Mouse (Mus musculus) stomach, embryonic 16.5 days (tissue): ENCODE measurements around the gene Ano1. TPM values are rescaled to one million over a fixed set of nuclear protein-coding genes. Genes with fewer than 3 reads are reported as not detected.
A peak's percentile ranks its signal among the peaks of the same experiment; 100 is the strongest.

Source experiments
- ATAC-seq: fragments of 200-750 bp; cut with Nextera tagmentation; 2 replicates; pipeline ENCODE4 v1.8.0; 2017; ENCODE audit warnings: moderate number of reproducible peaks, moderate TSS enrichment; ENCODE audit not compliant: insufficient read depth, low FRiP score
- H3K27ac ChIP-seq: fragments of 300-500 bp; sonication (generic); 2 replicates; pipeline ENCODE4 v1.5.1; 2014; ENCODE audit warnings: low read length
- H3K27me3 ChIP-seq: fragments of 300-500 bp; sonication (generic); 2 replicates; pipeline ENCODE4 v1.6.1; 2014; ENCODE audit warnings: low read length, control low read depth, mixed read lengths; ENCODE audit not compliant: control insufficient read depth, insufficient read depth
- H3K36me3 ChIP-seq: fragments of 300-500 bp; sonication (generic); 2 replicates; pipeline ENCODE4 v1.6.1; 2014; ENCODE audit warnings: low read length; ENCODE audit not compliant: control insufficient read depth, insufficient read depth
- H3K4me1 ChIP-seq: fragments of 300-500 bp; sonication (generic); 2 replicates; pipeline ENCODE4 v1.6.1; 2014; ENCODE audit warnings: low read length, control low read depth, mixed read lengths; ENCODE audit not compliant: control insufficient read depth, insufficient read depth
- H3K4me2 ChIP-seq: fragments of 300-500 bp; sonication (generic); 2 replicates; pipeline ENCODE4 v1.6.1; 2014; ENCODE audit warnings: low read depth, low read length, mixed read lengths
- H3K4me3 ChIP-seq: fragments of 300-500 bp; sonication (generic); replicated peaks from 2 replicates; pipeline ENCODE4 v1.5.1; 2014; ENCODE audit warnings: mild to moderate bottlenecking, low read length
- H3K9ac ChIP-seq: fragments of 300-500 bp; sonication (generic); 2 replicates; pipeline ENCODE4 v1.6.1; 2014; ENCODE audit warnings: low read length
- H3K9me3 ChIP-seq: fragments of 300-500 bp; sonication (generic); replicated peaks from 2 replicates; pipeline ENCODE4 v1.6.1; 2016; ENCODE audit warnings: low read length, control low read depth; ENCODE audit not compliant: control insufficient read depth
- WGBS: fragments of 180-500 bp; shearing (Covaris S2); extraction: QIAGEN DNeasy Blood & Tissue Kit; methylation state at CpG from one replicate; pipeline ENCODE4 v1.1.7; 2014; 5-methylcytosine and 5-hydroxymethylcytosine counted together
- polyA plus RNA-seq: library from polyadenylated mRNA; unstranded; fragments of >200 nt; fragmentation: Nextera tagmentation; extraction: Ambion mirVana; gene quantifications from 2 replicates; pipeline ENCODE4 v1.2.1, GENCODE M21; 2015

Ano1 gene
- polyA plus RNA-seq, 1 experiment from 2014 or later, result 60.9 TPM

GRCm38 (mm10) chr7:144696764-144697704, 54.7 kb downstream of the Ano1 start:
- Histone ChIP-seq H3K27ac (peak overlapping the region; percentile 21), H3K9me3 (peaks cover 3% of the 10 kb centered on the region; the same call in 1 of the 2 replicates), H3K27me3 (no peaks in the 10 kb centered on the region), H3K4me3 (no peak overlapping the region), H3K4me2 (no peak overlapping the region), H3K9ac (no peak overlapping the region), H3K36me3 (no peaks in the 10 kb centered on the region; the same call in 1 of the 2 replicates), H3K4me1 (no peaks in the 10 kb centered on the region)
- peak; percentile 56 for ATAC-seq
- 61% methylated on average over 7 of the region's 7 CpGs for WGBS

DNA sequence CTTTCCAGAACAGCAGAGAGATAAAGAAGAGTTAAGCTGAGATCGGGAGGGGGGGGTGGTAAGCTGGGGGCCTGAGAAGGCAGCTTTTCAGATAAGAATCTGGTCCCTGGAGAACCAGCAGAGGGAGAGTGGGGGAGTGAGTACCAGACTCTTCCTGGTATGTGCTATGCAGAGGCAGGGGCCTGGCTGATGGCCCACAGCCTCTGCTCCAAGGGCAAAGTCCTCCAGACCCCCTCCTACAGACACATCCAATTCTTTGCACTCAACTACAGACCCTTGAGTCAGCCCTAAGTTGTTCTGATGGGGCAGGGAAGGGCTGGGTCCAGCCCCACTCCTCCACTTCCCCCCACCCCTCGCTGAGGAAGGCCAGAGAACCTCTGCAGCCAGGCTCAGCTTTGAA, 61.9 kb downstream of the Ano1 start:
- peak; percentile 31; the same call in 1 of the 2 replicates for ATAC-seq
- Histone ChIP-seq H3K9ac (peak overlapping the region; percentile 7; the same call in 1 of the 2 replicates), H3K4me3 (no peak overlapping the region), H3K4me2 (no peak overlapping the region), H3K9me3 (no peaks in the 10 kb centered on the region), H3K27me3 (no peaks in the 10 kb centered on the region), H3K27ac (peak overlapping the region; percentile 66; the same call in 1 of the 2 replicates), H3K36me3 (no peaks in the 10 kb centered on the region), H3K4me1 (peaks cover 17% of the 10 kb centered on the region)
- 39% methylated on average over 2 of the region's 2 CpGs for WGBS

- 29% methylated on average over 7 of the region's 7 CpGs for WGBS
- ATAC-seq, result no peak
- Histone ChIP-seq H3K4me1 (peaks cover 17% of the 10 kb centered on the region), H3K36me3 (no peaks in the 10 kb centered on the region), H3K9ac (peak overlapping the region; percentile 36), H3K27me3 (no peaks in the 10 kb centered on the region), H3K27ac (peak overlapping the region; percentile 66), H3K4me3 (no peak overlapping the region), H3K9me3 (no peaks in the 10 kb centered on the region), H3K4me2 (no peak overlapping the region)
Observed at GRCm38 (mm10) chr7:144689136-144689535, 62.6 kb downstream of the Ano1 start.

DNA sequence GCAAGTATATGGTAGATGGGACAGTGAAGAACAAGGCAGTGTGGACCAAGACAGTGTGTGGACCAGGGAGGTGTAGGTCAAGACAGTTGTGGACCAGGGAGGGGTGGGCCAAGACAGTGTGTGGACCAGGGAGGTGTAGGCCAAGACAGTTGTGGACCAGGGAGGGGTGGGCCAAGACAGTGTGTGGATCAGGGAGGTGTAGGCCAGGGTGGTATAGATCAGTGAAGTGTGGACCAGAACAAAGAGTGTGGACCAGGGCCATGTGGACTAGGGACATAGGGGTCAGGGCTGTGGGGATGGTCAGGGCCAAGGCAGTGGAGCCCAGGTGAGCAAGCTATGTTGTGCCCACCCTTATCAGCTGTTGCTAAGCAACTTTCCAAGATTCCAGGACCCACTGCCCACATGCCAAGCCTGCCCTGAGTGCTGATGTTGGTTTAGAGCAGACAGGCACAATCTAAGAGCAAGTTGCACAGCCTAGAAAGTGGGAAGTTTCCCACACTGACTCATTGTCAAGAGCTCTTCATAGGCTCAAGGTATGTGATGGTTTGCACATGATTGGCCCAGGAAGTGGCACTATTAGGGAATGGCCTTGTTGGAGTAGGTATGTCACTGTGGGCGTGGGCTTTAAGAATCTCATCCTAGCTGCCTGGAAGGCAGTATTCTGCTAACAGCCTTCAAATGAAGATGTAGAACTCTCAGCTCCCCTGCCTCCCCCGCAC, 64.0 kb downstream of the Ano1 start:
- Histone ChIP-seq H3K27me3 (no peaks in the 10 kb centered on the region), H3K4me1 (peaks cover 17% of the 10 kb centered on the region), H3K4me2 (no peak overlapping the region), H3K9ac (no peak overlapping the region), H3K9me3 (no peaks in the 10 kb centered on the region), H3K36me3 (no peaks in the 10 kb centered on the region), H3K27ac (no peak overlapping the region), H3K4me3 (no peak overlapping the region)
- 94% methylated on average over 2 of the region's 2 CpGs for WGBS
- no peak for ATAC-seq

DNA sequence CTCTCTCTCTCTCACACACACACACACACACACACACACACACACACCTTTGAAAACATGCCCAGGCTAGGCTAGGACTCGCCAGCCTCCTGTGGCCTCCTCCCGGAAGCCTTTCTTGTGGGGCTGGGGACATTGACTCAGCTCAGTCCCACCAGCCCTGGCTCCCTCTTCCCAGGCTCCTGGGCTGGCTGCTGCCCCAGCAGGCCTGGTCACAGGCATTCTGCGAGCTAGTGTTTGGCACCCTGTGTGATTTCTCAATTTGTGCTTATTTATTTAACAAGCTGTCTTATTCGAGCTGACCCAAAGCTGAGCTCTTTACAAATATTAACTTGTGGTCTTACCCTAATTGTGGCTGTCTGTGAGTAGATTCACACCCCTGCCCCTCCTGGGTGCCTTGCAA, 66.8 kb downstream of the Ano1 start:
- Histone ChIP-seq H3K9me3 (no peaks in the 10 kb centered on the region), H3K4me3 (no peak overlapping the region), H3K4me1 (peaks cover 9% of the 10 kb centered on the region), H3K27ac (no peak overlapping the region), H3K36me3 (no peaks in the 10 kb centered on the region), H3K27me3 (no peaks in the 10 kb centered on the region; the same call in 1 of the 2 replicates), H3K9ac (no peak overlapping the region), H3K4me2 (no peak overlapping the region)
- 34% methylated on average over 4 of the region's 4 CpGs for WGBS
- ATAC-seq, result no peak

DNA sequence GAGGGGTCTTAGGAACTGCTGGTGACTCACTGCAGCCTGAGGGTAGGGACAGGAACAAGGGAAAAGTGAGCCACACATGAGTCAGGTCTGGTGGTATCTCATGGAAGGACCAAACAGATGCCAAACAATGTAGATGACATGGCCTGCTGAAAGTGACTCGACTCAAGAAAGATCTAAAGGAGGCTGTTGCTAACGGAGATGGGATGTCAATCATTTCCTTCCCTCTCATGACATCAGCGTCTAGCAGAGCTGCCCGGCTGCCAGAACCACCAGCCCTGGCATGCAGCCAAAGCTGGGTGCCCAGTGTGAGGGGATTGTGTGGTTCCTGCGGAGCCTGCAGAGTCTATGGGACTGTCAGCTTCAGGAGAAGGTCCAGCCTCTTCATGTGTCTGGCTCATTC, 67.3 kb downstream of the Ano1 start:
- no peak overlapping the region for H3K4me2 ChIP-seq
- peaks cover 7% of the 10 kb centered on the region for H3K4me1 ChIP-seq
- H3K27me3 ChIP-seq, result no peaks in the 10 kb centered on the region; the same call in none of the 2 replicates
- no peak overlapping the region for H3K9ac ChIP-seq
- ATAC-seq, result 0 out of 2 replicates have a peak, but pooled peaks have one; percentile 35
- no peak overlapping the region for H3K4me3 ChIP-seq
- 38% methylated on average over 5 of the region's 5 CpGs for WGBS
- H3K27ac ChIP-seq, result no peak overlapping the region
- H3K36me3 ChIP-seq, result no peaks in the 10 kb centered on the region
- H3K9me3 ChIP-seq, result no peaks in the 10 kb centered on the region

DNA sequence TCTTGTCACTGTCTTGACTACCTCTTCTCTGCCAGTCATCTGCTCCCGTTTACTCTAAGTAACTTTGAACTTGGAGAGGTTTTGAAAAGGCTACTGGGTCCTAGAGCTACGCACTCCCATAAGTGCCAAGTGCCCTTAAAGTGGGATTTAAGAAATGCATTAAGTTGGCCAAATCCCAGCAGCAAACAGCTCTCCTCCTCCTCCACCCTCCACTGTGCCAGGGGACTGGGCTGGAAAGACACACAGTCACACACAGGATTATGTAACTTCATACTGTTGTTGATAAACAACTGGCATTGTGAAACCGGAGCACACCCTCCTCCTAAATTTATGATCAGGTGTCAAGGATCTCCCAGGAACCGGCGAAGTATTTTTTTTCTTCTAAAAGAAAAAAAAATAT, 71.7 kb downstream of the Ano1 start:
- Histone ChIP-seq H3K4me3 (no peak overlapping the region), H3K4me1 (peaks cover 23% of the 10 kb centered on the region), H3K36me3 (no peaks in the 10 kb centered on the region), H3K27ac (no peak overlapping the region), H3K27me3 (peaks cover 4% of the 10 kb centered on the region), H3K4me2 (no peak overlapping the region), H3K9me3 (no peaks in the 10 kb centered on the region), H3K9ac (no peak overlapping the region)
- 72% methylated on average over 5 of the region's 5 CpGs for WGBS
- ATAC-seq, result no peak

GRCm38 (mm10) chr7:144678241-144679030, 73.3 kb downstream of the Ano1 start:
- peak overlapping the region; percentile 93 for H3K4me2 ChIP-seq

More at GRCm38 (mm10) chr7:144678241-144679030, 73.3 kb downstream of the Ano1 start:
- Histone ChIP-seq H3K4me3 (peak overlapping the region; percentile 53), H3K4me1 (peaks cover 23% of the 10 kb centered on the region), H3K9ac (peak overlapping the region; percentile 64), H3K27ac (no peak overlapping the region), H3K36me3 (no peaks in the 10 kb centered on the region), H3K27me3 (peaks cover 4% of the 10 kb centered on the region), H3K9me3 (no peaks in the 10 kb centered on the region)
- 9% methylated on average over 68 of the region's 68 CpGs for WGBS
- ATAC-seq, result 0 out of 2 replicates have a peak, but pooled peaks have one; percentile 39
